Mouse (Mus musculus) liver, postnatal 0 days (tissue): ENCODE data around the gene Laptm4a.

Source experiments
- CTCF ChIP-seq: sonication (generic); IDR thresholded peaks from 2 replicates; pipeline ENCODE4 v1.5.1; 2016; ENCODE audit warnings: antibody characterized with exemption, low read depth
- EP300 ChIP-seq: IDR thresholded peaks from 2 replicates; pipeline ENCODE4 v1.6.1; 2016; ENCODE audit warnings: antibody characterized with exemption, low read depth, mild to moderate bottlenecking

GRCm38 (mm10) chr12:8885146-8885543 is 36.3 kb upstream of the Laptm4a start:
- TF ChIP-seq CTCF (no peak), EP300 (no peak)
